ENCODE assay signal across 21 mouse cellular contexts in genomic region chr12:89979190-89979589, GRCm38 (mm10).
"Had no signal": no experiment of that assay in that cellular context is flagged by ENCODE, and none has a peak within 500 bp of the region (broad histone marks: within the 10 kb centered on the region; RNA-seq: fewer than 3 reads in every experiment).

No protein-coding gene starts in this region.

- H3K4me1 ChIP-seq: limb, embryonic 12.5 days; neural tube, embryonic 12.5 days; stomach, embryonic 15.5 days had no signal

- H3K27me3 ChIP-seq: limb, embryonic 12.5 days; limb, embryonic 15.5 days; midbrain, embryonic 12.5 days; midbrain, embryonic 15.5 days; neural tube, embryonic 12.5 days; neural tube, embryonic 15.5 days; stomach, embryonic 15.5 days had no signal

- H3K4me2 ChIP-seq: limb, embryonic 12.5 days; limb, embryonic 15.5 days; liver, embryonic 11.5 days; midbrain, embryonic 12.5 days; midbrain, embryonic 15.5 days; neural tube, embryonic 12.5 days; neural tube, embryonic 15.5 days; stomach, embryonic 15.5 days had no signal

- H3K36me3 ChIP-seq: limb, embryonic 12.5 days; limb, embryonic 15.5 days; midbrain, embryonic 12.5 days; midbrain, embryonic 15.5 days; neural tube, embryonic 12.5 days; neural tube, embryonic 15.5 days; stomach, embryonic 15.5 days had no signal

- H3K9me3 ChIP-seq: limb, embryonic 12.5 days; limb, embryonic 15.5 days; midbrain, embryonic 12.5 days; midbrain, embryonic 15.5 days; neural tube, embryonic 12.5 days; neural tube, embryonic 15.5 days; stomach, embryonic 15.5 days had no signal

- DNase-seq: kidney, adult 18-20 months; kidney, postnatal 10 days; kidney, postnatal 36 days; layer of hippocampus, postnatal 36 days; liver, postnatal 0 days; lung, postnatal 10 days; right cerebral cortex, adult 18-20 months; right cerebral cortex, postnatal 14 days; spleen, adult 18-20 months; thymus, postnatal 25 days had no signal

- H3K4me3 ChIP-seq: left cerebral cortex, adult 2 months; limb, embryonic 12.5 days; limb, embryonic 15.5 days; midbrain, embryonic 12.5 days; midbrain, embryonic 15.5 days; neural tube, embryonic 12.5 days; neural tube, embryonic 15.5 days; stomach, embryonic 15.5 days had no signal

- H3K27ac ChIP-seq: left cerebral cortex, adult 2 months; limb, embryonic 12.5 days; limb, embryonic 15.5 days; liver, embryonic 14.5 days; macrophage; midbrain, embryonic 12.5 days; midbrain, embryonic 15.5 days; neural tube, embryonic 12.5 days; neural tube, embryonic 15.5 days; stomach, embryonic 15.5 days had no signal

- ATAC-seq: liver, postnatal 0 days; midbrain, embryonic 15.5 days had no signal

- H3K9ac ChIP-seq: limb, embryonic 12.5 days; limb, embryonic 15.5 days; liver, embryonic 14.5 days; liver, postnatal 0 days; midbrain, embryonic 12.5 days; midbrain, embryonic 15.5 days; neural tube, embryonic 12.5 days; neural tube, embryonic 15.5 days; stomach, embryonic 15.5 days had no signal
